Mouse (Mus musculus) midbrain, embryonic 10.5 days (tissue): ENCODE data around the gene Ddi1. TPM values are rescaled to one million over a fixed set of nuclear protein-coding genes. Genes with fewer than 3 reads are reported as not detected.

Experiments
- DNase-seq: peaks from one replicate; pipeline ENCODE4 v3.0.0-alpha.2; 2017; ENCODE audit warnings: low spot score
- H3K27ac ChIP-seq: fragments of 300-500 bp; sonication (generic); replicated peaks from 2 replicates; pipeline ENCODE4 v1.5.1; 2016; ENCODE audit warnings: mild to moderate bottlenecking
- H3K27me3 ChIP-seq: fragments of 300-500 bp; sonication (generic); 2 replicates; pipeline ENCODE4 v1.6.1; 2016; ENCODE audit warnings: low read depth, mild to moderate bottlenecking; ENCODE audit not compliant: poor library complexity, severe bottlenecking
- H3K36me3 ChIP-seq: fragments of 300-500 bp; sonication (generic); 2 replicates; pipeline ENCODE4 v1.6.1; 2016; ENCODE audit warnings: mild to moderate bottlenecking, moderate library complexity
- H3K4me1 ChIP-seq: fragments of 300-500 bp; sonication (generic); 2 replicates; pipeline ENCODE4 v1.6.1; 2016
- H3K4me3 ChIP-seq: fragments of 300-500 bp; sonication (generic); 2 replicates; pipeline ENCODE4 v1.5.1; 2016; ENCODE audit warnings: mild to moderate bottlenecking, moderate library complexity
- H3K9me3 ChIP-seq: fragments of 300-500 bp; sonication (generic); replicated peaks from 2 replicates; pipeline ENCODE4 v1.6.1; 2016; ENCODE audit warnings: mild to moderate bottlenecking
- WGBS: fragments of 180-500 bp; shearing (Covaris S2); methylation state at CpG from one replicate; pipeline ENCODE4 v1.1.7; 2016; 5-methylcytosine and 5-hydroxymethylcytosine counted together
- polyA plus RNA-seq: library from polyadenylated mRNA; unstranded; fragments of >200 nt; fragmentation: Nextera tagmentation; extraction: Ambion mirVana; gene quantifications from 2 replicates; pipeline ENCODE4 v1.2.1, GENCODE M21; 2016

The Ddi1 gene
- polyA plus RNA-seq = 0.04 and 0.05 TPM in 2 replicates

DNA sequence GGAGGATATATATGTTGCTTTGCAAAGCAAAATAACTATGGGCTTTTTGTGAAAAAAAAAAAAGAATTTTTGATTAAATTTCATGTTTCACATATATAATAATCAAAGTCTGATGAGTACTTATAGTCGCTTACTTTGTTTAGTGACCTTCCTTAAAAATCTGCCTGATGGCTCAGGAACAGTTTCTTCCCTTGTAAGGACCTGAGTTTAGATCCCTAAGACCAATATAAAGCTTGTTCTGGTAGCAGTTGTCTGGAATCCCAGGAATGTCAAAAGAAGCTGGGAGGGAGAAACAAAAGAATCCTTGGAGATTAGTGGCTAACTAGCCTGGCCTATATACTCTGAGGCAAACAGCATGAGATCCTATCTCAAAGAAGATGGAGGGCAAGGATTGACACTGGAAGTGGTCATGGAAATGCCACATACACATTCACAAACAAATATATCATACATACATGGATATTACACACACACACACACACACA, at the start of gene Ddi1:
Gene Ddi1 (minus strand): TSS at position 51 of the 485 bp plus-strand sequence.
- no peak within 1 kb of the TSS for H3K4me3 ChIP-seq
- no peak within 1 kb of the TSS for H3K27ac ChIP-seq
- H3K9me3 ChIP-seq = no peaks in the 10 kb centered on the region
- DNase-seq = no peak
- H3K4me1 ChIP-seq = peaks cover 7% of the 10 kb centered on the region; the same call in 1 of the 2 replicates
- H3K27me3 ChIP-seq = no peaks in the 10 kb centered on the region
- 62% methylated on average over 1 of the region's 1 CpGs for WGBS
- no peaks in the 10 kb centered on the region for H3K36me3 ChIP-seq

DNA sequence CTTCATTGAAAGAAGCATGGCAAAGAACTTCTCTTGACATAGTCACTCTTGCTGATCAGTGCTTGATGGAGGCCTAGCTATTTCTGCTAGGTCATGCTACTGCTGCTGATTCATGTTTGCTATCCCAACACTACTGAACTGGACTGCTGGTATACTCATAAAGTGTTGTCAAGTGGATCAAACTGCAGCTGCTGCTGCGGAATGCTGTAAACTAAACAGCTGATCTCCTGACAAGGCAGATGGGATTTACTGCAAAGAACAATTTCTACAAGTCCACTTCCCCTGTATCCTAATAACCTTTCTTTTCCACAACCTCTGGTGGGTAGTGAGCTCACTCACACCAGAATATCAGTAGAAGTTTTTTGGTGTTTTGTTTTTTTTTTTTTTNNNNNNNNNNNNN, 47.5 kb upstream of the Ddi1 start:
- Histone ChIP-seq H3K9me3 (no peaks in the 10 kb centered on the region), H3K4me1 (no peaks in the 10 kb centered on the region), H3K36me3 (no peaks in the 10 kb centered on the region), H3K27me3 (no peaks in the 10 kb centered on the region), H3K4me3 (no peak overlapping the region), H3K27ac (no peak overlapping the region)
- DNase-seq = no peak
- WGBS = 80% methylated on average over 1 of the region's 1 CpGs

DNA sequence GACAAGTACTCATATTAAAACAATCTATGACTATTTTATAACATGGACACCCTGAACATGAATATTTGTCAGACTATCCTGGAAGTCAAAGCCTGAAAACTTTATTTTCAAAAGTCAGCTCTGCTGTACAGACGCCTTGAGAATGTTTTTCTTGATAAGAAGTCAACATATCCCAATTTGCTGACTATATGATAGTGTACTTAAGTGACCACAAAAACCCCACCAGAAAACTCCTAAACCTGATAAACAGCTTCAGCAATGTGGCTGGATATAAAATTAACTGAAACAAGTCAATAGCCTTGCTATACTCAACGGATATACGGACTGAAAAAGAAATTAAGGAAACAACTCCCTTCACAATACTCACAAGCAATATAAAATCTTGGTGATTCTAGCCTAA, 36.2 kb upstream of the Ddi1 start:
- Histone ChIP-seq H3K4me3 (no peak overlapping the region), H3K9me3 (no peaks in the 10 kb centered on the region), H3K27me3 (no peaks in the 10 kb centered on the region), H3K27ac (no peak overlapping the region), H3K4me1 (no peaks in the 10 kb centered on the region), H3K36me3 (no peaks in the 10 kb centered on the region)
- DNase-seq = no peak
- 97% methylated on average over 3 of the region's 3 CpGs for WGBS

GRCm38 (mm10) chr9:6304590-6304989, 34.9 kb upstream of the Ddi1 start:
- DNase-seq = no peak
- Histone ChIP-seq H3K36me3 (no peaks in the 10 kb centered on the region), H3K4me3 (no peak overlapping the region), H3K27ac (no peak overlapping the region), H3K4me1 (no peaks in the 10 kb centered on the region), H3K27me3 (no peaks in the 10 kb centered on the region), H3K9me3 (no peaks in the 10 kb centered on the region)
- WGBS = 93% methylated on average over 3 of the region's 3 CpGs

- Histone ChIP-seq H3K4me3 (no peak overlapping the region), H3K27ac (no peak overlapping the region), H3K9me3 (no peaks in the 10 kb centered on the region), H3K27me3 (no peaks in the 10 kb centered on the region), H3K36me3 (no peaks in the 10 kb centered on the region), H3K4me1 (peaks cover 8% of the 10 kb centered on the region)
- WGBS = 77% methylated on average over 3 of the region's 3 CpGs
- no peak for DNase-seq
These were observed 32.4 kb upstream of the Ddi1 start for GRCm38 (mm10) chr9:6302050-6302449.

DNA sequence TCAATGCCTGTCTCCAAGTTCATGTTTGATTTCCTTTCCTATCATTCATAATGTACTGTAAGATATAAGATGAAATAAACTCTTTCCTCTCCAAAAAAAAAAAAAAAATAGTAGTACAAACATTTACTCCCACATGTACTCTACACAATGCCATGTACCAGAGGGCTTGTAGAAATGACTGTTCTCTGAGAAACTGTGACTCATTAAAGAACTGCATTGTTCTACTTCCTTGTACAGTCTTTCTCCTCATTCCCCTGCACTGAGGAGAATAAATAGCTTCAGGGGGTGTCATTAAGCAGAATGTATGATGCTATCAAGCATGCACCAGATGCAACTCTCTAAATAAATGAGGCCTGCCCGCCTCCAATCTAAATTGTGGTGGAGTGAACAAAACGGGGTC, 28.9 kb upstream of the Ddi1 start:
- WGBS = 86% methylated on average over 2 of the region's 2 CpGs
- Histone ChIP-seq H3K36me3 (no peaks in the 10 kb centered on the region), H3K4me1 (peaks cover 8% of the 10 kb centered on the region), H3K27ac (no peak overlapping the region), H3K4me3 (no peak overlapping the region), H3K9me3 (no peaks in the 10 kb centered on the region), H3K27me3 (no peaks in the 10 kb centered on the region)
- DNase-seq = no peak

DNA sequence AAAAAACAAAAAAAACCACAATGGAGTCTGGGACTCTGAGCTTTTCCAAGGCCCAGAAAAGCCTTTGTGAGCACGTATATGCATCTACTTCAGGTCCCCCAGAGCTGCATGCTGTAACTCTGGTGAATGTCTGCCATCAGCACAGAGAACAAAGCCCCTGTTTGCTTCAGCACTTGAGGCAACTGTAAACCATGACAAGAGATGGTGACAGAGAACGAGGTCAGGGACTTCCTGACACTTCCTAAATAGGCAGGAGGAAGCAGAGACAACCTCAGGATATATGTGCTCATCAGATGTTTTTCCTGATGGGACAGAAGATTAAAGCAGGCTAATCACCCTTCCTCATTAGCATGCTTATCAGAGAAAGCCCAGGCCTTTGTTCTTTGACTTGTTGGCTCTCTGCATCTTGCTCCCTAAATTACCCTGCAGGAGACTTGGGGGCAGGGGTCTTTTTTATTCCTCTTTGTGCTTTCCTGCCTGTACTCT, 19.6 kb upstream of the Ddi1 start:
- peaks cover 13% of the 10 kb centered on the region for H3K4me1 ChIP-seq
- H3K27ac ChIP-seq = 0 out of 2 replicates have a peak overlapping the region, but pooled peaks have one; percentile 38
- H3K4me3 ChIP-seq = no peak overlapping the region
- no peaks in the 10 kb centered on the region for H3K9me3 ChIP-seq
- H3K27me3 ChIP-seq = no peaks in the 10 kb centered on the region
- 18% methylated on average over 2 of the region's 2 CpGs for WGBS
- no peaks in the 10 kb centered on the region for H3K36me3 ChIP-seq
- no peak for DNase-seq

DNA sequence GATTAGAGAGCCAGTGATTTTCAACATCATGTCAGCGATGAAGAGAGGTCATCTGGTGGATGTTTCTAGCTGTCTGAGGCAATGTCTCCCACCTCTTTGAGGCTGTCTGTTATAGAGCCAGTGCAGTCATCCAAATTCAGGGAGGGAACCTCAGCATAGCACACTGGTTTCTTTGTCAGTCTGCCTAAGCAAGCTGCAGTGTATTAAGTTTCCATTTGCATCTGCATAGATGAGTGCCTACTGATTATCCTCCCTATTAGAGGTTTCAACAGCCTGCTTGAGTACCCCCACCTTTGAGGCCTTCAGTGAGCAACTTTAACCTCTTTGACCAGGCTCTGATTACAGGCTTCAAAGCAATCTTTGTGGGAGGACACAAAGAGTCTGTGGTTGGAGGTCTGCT, 17.1 kb upstream of the Ddi1 start:
- Histone ChIP-seq H3K4me3 (no peak overlapping the region), H3K36me3 (no peaks in the 10 kb centered on the region), H3K27me3 (no peaks in the 10 kb centered on the region), H3K27ac (no peak overlapping the region), H3K9me3 (no peaks in the 10 kb centered on the region), H3K4me1 (peaks cover 13% of the 10 kb centered on the region)
- WGBS = 41% methylated on average over 1 of the region's 1 CpGs
- DNase-seq = no peak

GRCm38 (mm10) chr9:6277526-6277925, 7.9 kb upstream of the Ddi1 start:
- H3K4me1 ChIP-seq = no peaks in the 10 kb centered on the region
- no peaks in the 10 kb centered on the region for H3K27me3 ChIP-seq
- H3K27ac ChIP-seq = no peak overlapping the region
- no peaks in the 10 kb centered on the region for H3K9me3 ChIP-seq
- no peak for DNase-seq
- no peaks in the 10 kb centered on the region for H3K36me3 ChIP-seq
- H3K4me3 ChIP-seq = no peak overlapping the region

- 92% methylated on average over 1 of the region's 1 CpGs for WGBS
- H3K27me3 ChIP-seq = no peaks in the 10 kb centered on the region
- no peaks in the 10 kb centered on the region for H3K9me3 ChIP-seq
- no peaks in the 10 kb centered on the region for H3K36me3 ChIP-seq
- DNase-seq = no peak
- H3K4me3 ChIP-seq = no peak overlapping the region
- H3K4me1 ChIP-seq = no peaks in the 10 kb centered on the region
- no peak overlapping the region for H3K27ac ChIP-seq
These were observed 6.7 kb upstream of the Ddi1 start for GRCm38 (mm10) chr9:6276395-6276794.

- WGBS = 88% methylated on average over 2 of the region's 2 CpGs
- peaks cover 4% of the 10 kb centered on the region; the same call in 1 of the 2 replicates for H3K4me1 ChIP-seq
- no peak for DNase-seq
- H3K27me3 ChIP-seq = no peaks in the 10 kb centered on the region
- no peaks in the 10 kb centered on the region for H3K9me3 ChIP-seq
- H3K27ac ChIP-seq = no peak overlapping the region
- no peaks in the 10 kb centered on the region for H3K36me3 ChIP-seq
- H3K4me3 ChIP-seq = no peak overlapping the region
These were observed 4.8 kb downstream of the Ddi1 start for GRCm38 (mm10) chr9:6264820-6265219.

DNA sequence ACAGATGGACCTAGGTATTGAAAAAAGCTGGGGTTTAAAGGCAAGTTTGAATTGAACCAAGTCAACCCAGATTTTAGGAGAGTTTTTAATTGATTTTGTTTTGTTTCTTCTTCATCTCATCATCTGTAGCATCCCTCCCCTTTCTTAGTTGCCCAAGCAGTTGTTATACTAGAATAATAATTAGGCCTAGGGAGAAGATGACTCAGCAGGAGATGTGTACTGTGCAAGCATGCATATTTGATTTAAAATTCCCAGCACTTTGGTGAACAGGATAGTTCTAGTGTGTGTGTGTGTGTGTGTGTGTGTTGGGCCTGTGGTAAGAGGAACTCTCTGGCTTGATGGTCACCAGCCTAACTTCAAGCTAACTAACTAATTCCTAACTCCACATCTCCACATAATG, 12.6 kb downstream of the Ddi1 start:
- no peak for DNase-seq
- Histone ChIP-seq H3K4me1 (no peaks in the 10 kb centered on the region), H3K27me3 (no peaks in the 10 kb centered on the region), H3K4me3 (no peak overlapping the region), H3K36me3 (no peaks in the 10 kb centered on the region), H3K9me3 (no peaks in the 10 kb centered on the region), H3K27ac (no peak overlapping the region)

GRCm38 (mm10) chr9:6251990-6252389, 17.7 kb downstream of the Ddi1 start:
- Histone ChIP-seq H3K36me3 (no peaks in the 10 kb centered on the region), H3K4me3 (no peak overlapping the region), H3K9me3 (no peaks in the 10 kb centered on the region), H3K27me3 (no peaks in the 10 kb centered on the region), H3K4me1 (0 out of 2 replicates have a peak, but pooled peaks cover 3% of the 10 kb centered on the region), H3K27ac (no peak overlapping the region)
- 89% methylated on average over 2 of the region's 2 CpGs for WGBS
- DNase-seq = no peak

DNA sequence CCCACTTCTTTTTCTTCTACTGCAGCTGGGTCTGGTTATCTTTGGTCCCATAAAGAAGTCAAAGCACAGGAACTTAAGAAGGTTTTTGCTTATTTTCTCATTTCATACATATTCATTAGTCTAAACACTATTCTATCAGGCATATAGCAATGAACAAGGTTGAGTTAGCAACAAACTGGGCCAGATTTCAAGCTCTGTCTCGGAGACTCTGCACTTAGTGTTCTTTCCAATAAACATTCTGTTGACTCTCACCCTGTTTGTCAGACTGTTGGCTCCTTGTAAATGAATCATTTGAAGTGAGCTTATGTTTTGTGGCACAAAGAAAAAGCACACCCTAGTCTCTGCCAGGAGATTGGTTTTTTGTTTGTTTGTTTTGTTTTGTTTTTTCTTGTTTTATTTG, 19.3 kb downstream of the Ddi1 start:
- Histone ChIP-seq H3K36me3 (no peaks in the 10 kb centered on the region), H3K9me3 (no peaks in the 10 kb centered on the region), H3K4me1 (0 out of 2 replicates have a peak, but pooled peaks cover 3% of the 10 kb centered on the region), H3K4me3 (no peak overlapping the region), H3K27ac (no peak overlapping the region), H3K27me3 (no peaks in the 10 kb centered on the region)
- DNase-seq = no peak
- WGBS = 77% methylated on average over 1 of the region's 1 CpGs
